Mouse (Mus musculus): ENCODE measurements around the gene Cd300a.

- no peak for TF ChIP-seq CTCF (IDR thresholded peaks at IDR 0.05; ENCODE audit: low read depth)
- TF ChIP-seq EP300 (optimal IDR thresholded peaks at IDR 0.05), result no peak
Observed at GRCm38 (mm10) chr11:114874226-114875145, 15.4 kb upstream of the Cd300a start.
